ENCODE assay signal across 8 mouse cellular contexts in genomic region chr17:46651292-46651691, GRCm38 (mm10). TPM values are rescaled to one million over a fixed set of nuclear protein-coding genes. Genes with fewer than 3 reads are reported as not detected.
DNase-seq lines count a peak whose midpoint lies in the region; ATAC-seq and TF ChIP-seq lines count a peak whose summit lies in the region.

No protein-coding gene starts in this region.

- no peaks in the 10 kb centered on the region for H3K9me3 ChIP-seq in lung, postnatal 0 days (ENCODE audit: low read length)
- no peaks in the 10 kb centered on the region for H3K9me3 ChIP-seq in forebrain, embryonic 11.5 days (ENCODE audit: control insufficient read depth, low read length)
- no peaks in the 10 kb centered on the region for H3K9me3 ChIP-seq in limb, embryonic 11.5 days (ENCODE audit: control insufficient read depth, low read length)

- no peak for DNase-seq in lung, postnatal 0 days (ENCODE audit: low spot score)
- DNase-seq in lung, postnatal 25 days (ENCODE audit: low spot score) = no peak
- DNase-seq in forebrain, embryonic 11.5 days (ENCODE audit: low spot score) = no peak
- no peak for DNase-seq in limb, embryonic 11.5 days (ENCODE audit: low spot score)
- DNase-seq in frontal cortex, adult 2 months (ENCODE audit: extremely low spot score in 1 of 2, low spot score in 1 of 2) = no peak
- DNase-seq in cerebellum, adult 9-10 months = no peak
- DNase-seq in kidney, adult 8-10 months = no peak

- peak overlapping the region; percentile 94 for H3K27ac ChIP-seq in lung, postnatal 0 days (ENCODE audit: low read length)
- H3K27ac ChIP-seq in forebrain, embryonic 11.5 days (ENCODE audit: low read depth, low read length) = no peak overlapping the region
- H3K27ac ChIP-seq in limb, embryonic 11.5 days (replicated peaks; ENCODE audit: low read depth, low read length) = peak overlapping the region; percentile 82; the same call in 1 of the 2 replicates
- H3K27ac ChIP-seq in small intestine, adult 2 months (ENCODE audit: insufficient read depth, low read depth, low read length) = no peak overlapping the region

- H3K36me3 ChIP-seq in lung, postnatal 0 days (ENCODE audit: insufficient read depth, low read length) = peaks cover 11% of the 10 kb centered on the region; the same call in 1 of the 2 replicates
- H3K36me3 ChIP-seq in forebrain, embryonic 11.5 days (ENCODE audit: control insufficient read depth, insufficient read depth, low read length) = peaks cover 15% of the 10 kb centered on the region; the same call in 1 of the 2 replicates
- peaks cover 25% of the 10 kb centered on the region for H3K36me3 ChIP-seq in limb, embryonic 11.5 days (ENCODE audit: control insufficient read depth, insufficient read depth, low read length)
- peaks cover 7% of the 10 kb centered on the region for H3K36me3 ChIP-seq in small intestine, adult 2 months (ENCODE audit: control insufficient read depth, insufficient read depth, low read length)

- TF ChIP-seq POLR2A in small intestine, adult 2 months (IDR thresholded peaks at IDR 0.05; ENCODE audit: low read depth, low read length) = no peak

- H3K4me3 ChIP-seq in lung, postnatal 0 days (ENCODE audit: low read depth, low read length) = peak overlapping the region; percentile 67
- H3K4me3 ChIP-seq in forebrain, embryonic 11.5 days (ENCODE audit: low read depth, low read length) = peak overlapping the region; percentile 68
- peak overlapping the region; percentile 66 for H3K4me3 ChIP-seq in limb, embryonic 11.5 days (ENCODE audit: low read depth, low read length)
- H3K4me3 ChIP-seq in small intestine, adult 2 months (ENCODE audit: low read depth, low read length) = peak overlapping the region; percentile 80

- TF ChIP-seq CTCF in lung, postnatal 0 days (IDR thresholded peaks at IDR 0.05) = no peak
- TF ChIP-seq CTCF in small intestine, adult 2 months (IDR thresholded peaks at IDR 0.05; ENCODE audit: extremely low read depth, insufficient read length, insufficient replicate concordance, low read depth, low read length) = no peak

- H3K4me1 ChIP-seq in lung, postnatal 0 days (ENCODE audit: insufficient read depth, low read depth, low read length) = peaks cover 23% of the 10 kb centered on the region
- H3K4me1 ChIP-seq in forebrain, embryonic 11.5 days (replicated peaks; ENCODE audit: control insufficient read depth, insufficient read depth, low read length) = peaks cover 20% of the 10 kb centered on the region
- peaks cover 18% of the 10 kb centered on the region for H3K4me1 ChIP-seq in limb, embryonic 11.5 days (ENCODE audit: control insufficient read depth, insufficient read depth, low read length)
- peaks cover 6% of the 10 kb centered on the region; the same call in 1 of the 2 replicates for H3K4me1 ChIP-seq in small intestine, adult 2 months (ENCODE audit: control insufficient read depth, insufficient read depth, insufficient read length, low read length)

- H3K27me3 ChIP-seq in lung, postnatal 0 days (replicated peaks; ENCODE audit: insufficient read depth, low read length) = no peaks in the 10 kb centered on the region
- no peaks in the 10 kb centered on the region for H3K27me3 ChIP-seq in forebrain, embryonic 11.5 days (ENCODE audit: control insufficient read depth, insufficient read depth, low read length)
- H3K27me3 ChIP-seq in limb, embryonic 11.5 days (ENCODE audit: control insufficient read depth, insufficient read depth, low read length) = no peaks in the 10 kb centered on the region
- no peaks in the 10 kb centered on the region for H3K27me3 ChIP-seq in small intestine, adult 2 months (ENCODE audit: control insufficient read depth, insufficient read depth, low read length)

- no peak for ATAC-seq in lung, postnatal 0 days
- ATAC-seq in forebrain, embryonic 11.5 days (replicated peaks; ENCODE audit: low FRiP score) = no peak
- no peak for ATAC-seq in limb, embryonic 11.5 days (ENCODE audit: insufficient number of reproducible peaks, low FRiP score, low TSS enrichment, low read depth)

- peak overlapping the region; percentile 92 for H3K4me2 ChIP-seq in lung, postnatal 0 days (replicated peaks; ENCODE audit: low read depth, low read length)
- H3K4me2 ChIP-seq in forebrain, embryonic 11.5 days (ENCODE audit: low read depth, low read length, severe bottlenecking) = peak overlapping the region; percentile 86
- H3K4me2 ChIP-seq in limb, embryonic 11.5 days (ENCODE audit: low read depth, severe bottlenecking) = peak overlapping the region; percentile 89

- H3K9ac ChIP-seq in lung, postnatal 0 days (replicated peaks; ENCODE audit: low read depth) = peak overlapping the region; percentile 78
- peak overlapping the region; percentile 92 for H3K9ac ChIP-seq in forebrain, embryonic 11.5 days (ENCODE audit: low read length)
- peak overlapping the region; percentile 81 for H3K9ac ChIP-seq in limb, embryonic 11.5 days (ENCODE audit: low read length)

- no peak for TF ChIP-seq EP300 in lung, postnatal 0 days (IDR thresholded peaks at IDR 0.05)

- WGBS in lung, postnatal 0 days = 61% methylated on average over 17 of the region's 17 CpGs
- 79% methylated on average over 17 of the region's 17 CpGs for WGBS in forebrain, embryonic 11.5 days
- WGBS in limb, embryonic 11.5 days = 79% methylated on average over 17 of the region's 17 CpGs
- 70% methylated on average over 17 of the region's 17 CpGs for WGBS in small intestine, adult 2 months

RNA-seq across cellular contexts. Expression of gene Cul7, which starts 1.2 kb away (rescaled TPM):
- 21.8 and 22.1 TPM in 2 replicates for polyA plus RNA-seq in lung, postnatal 0 days (2015; fragmentation: Nextera tagmentation; extraction: Ambion mirVana)
- polyA plus RNA-seq in forebrain, embryonic 11.5 days (2014; fragmentation: Nextera tagmentation; extraction: Ambion mirVana) = 34.4 and 34.9 TPM in 2 replicates
- 34.6 and 36.3 TPM in 2 replicates for polyA plus RNA-seq in limb, embryonic 11.5 days (2014; fragmentation: Nextera tagmentation; extraction: Ambion mirVana)
- 7.6 and 12.1 TPM in 2 replicates for polyA plus RNA-seq in small intestine, adult 2 months (2012; rRNA removed)
- polyA plus RNA-seq in frontal cortex, adult 2 months (2012; rRNA removed) = 33.0 and 35.2 TPM in 2 replicates

RNA-seq across cellular contexts. Expression of gene Mrpl2, which starts 5.3 kb away (rescaled TPM):
- polyA plus RNA-seq in lung, postnatal 0 days (2015; fragmentation: Nextera tagmentation; extraction: Ambion mirVana) = 69.2 and 88.6 TPM in 2 replicates
- polyA plus RNA-seq in forebrain, embryonic 11.5 days (2014; fragmentation: Nextera tagmentation; extraction: Ambion mirVana) = 111 and 117 TPM in 2 replicates
- polyA plus RNA-seq in limb, embryonic 11.5 days (2014; fragmentation: Nextera tagmentation; extraction: Ambion mirVana) = 106 and 126 TPM in 2 replicates
- 47.6 and 82.8 TPM in 2 replicates for polyA plus RNA-seq in small intestine, adult 2 months (2012; rRNA removed)
- 51.2 and 58.7 TPM in 2 replicates for polyA plus RNA-seq in frontal cortex, adult 2 months (2012; rRNA removed)

RNA-seq across cellular contexts. Expression of gene Klc4, which starts 5.5 kb away (rescaled TPM):
- 36.5 and 38.4 TPM in 2 replicates for polyA plus RNA-seq in lung, postnatal 0 days (2015; fragmentation: Nextera tagmentation; extraction: Ambion mirVana)
- 34.9 and 35.8 TPM in 2 replicates for polyA plus RNA-seq in forebrain, embryonic 11.5 days (2014; fragmentation: Nextera tagmentation; extraction: Ambion mirVana)
- 23.8 and 25.7 TPM in 2 replicates for polyA plus RNA-seq in limb, embryonic 11.5 days (2014; fragmentation: Nextera tagmentation; extraction: Ambion mirVana)
- polyA plus RNA-seq in small intestine, adult 2 months (2012; rRNA removed) = 103 and 213 TPM in 2 replicates
- 20.1 and 23.5 TPM in 2 replicates for polyA plus RNA-seq in frontal cortex, adult 2 months (2012; rRNA removed)

RNA-seq across cellular contexts. Expression of gene Ptk7, which starts 22.0 kb away (rescaled TPM):
- 73.2 and 75.8 TPM in 2 replicates for polyA plus RNA-seq in lung, postnatal 0 days (2015; fragmentation: Nextera tagmentation; extraction: Ambion mirVana)
- 40.8 and 43.3 TPM in 2 replicates for polyA plus RNA-seq in forebrain, embryonic 11.5 days (2014; fragmentation: Nextera tagmentation; extraction: Ambion mirVana)
- 50.3 and 60.4 TPM in 2 replicates for polyA plus RNA-seq in limb, embryonic 11.5 days (2014; fragmentation: Nextera tagmentation; extraction: Ambion mirVana)
- polyA plus RNA-seq in small intestine, adult 2 months (2012; rRNA removed) = 6.6 and 6.8 TPM in 2 replicates
- 5.3 and 6.3 TPM in 2 replicates for polyA plus RNA-seq in frontal cortex, adult 2 months (2012; rRNA removed)

RNA-seq across cellular contexts. Expression of gene Rrp36, which starts 22.9 kb away (rescaled TPM):
- 35.2 and 38.5 TPM in 2 replicates for polyA plus RNA-seq in lung, postnatal 0 days (2015; fragmentation: Nextera tagmentation; extraction: Ambion mirVana)
- polyA plus RNA-seq in forebrain, embryonic 11.5 days (2014; fragmentation: Nextera tagmentation; extraction: Ambion mirVana) = 61.0 and 64.1 TPM in 2 replicates
- polyA plus RNA-seq in limb, embryonic 11.5 days (2014; fragmentation: Nextera tagmentation; extraction: Ambion mirVana) = 59.8 and 61.3 TPM in 2 replicates
- polyA plus RNA-seq in small intestine, adult 2 months (2012; rRNA removed) = 30.8 and 47.4 TPM in 2 replicates
- polyA plus RNA-seq in frontal cortex, adult 2 months (2012; rRNA removed) = 29.6 and 33.0 TPM in 2 replicates

Comparison
In these comparisons a context has a peak if more than half of its experiments do, and no peak if none do; other contexts are left out.
1. H3K27ac ChIP-seq: peak in lung, postnatal 0 days (single experiment) and limb, embryonic 11.5 days (single experiment); none in forebrain, embryonic 11.5 days (single experiment) and small intestine, adult 2 months (single experiment).
2. Peak in every context shown above with its lines, with median percentiles within 50 percentile points of each other: H3K4me2 ChIP-seq, H3K4me3 ChIP-seq and H3K9ac ChIP-seq.